Mouse (Mus musculus): Measurements from ENCODE around the gene Ppp3cb. TPM values are rescaled to one million over a fixed set of nuclear protein-coding genes. Genes with fewer than 3 reads are reported as not detected.

Ppp3cb gene
- polyA plus RNA-seq, 1 experiment from 2014 or later = 89.0 TPM

Other genes with a start within 250 kb of the Ppp3cb start
- gene Ecd, start 198.5 kb downstream of the Ppp3cb start, polyA plus RNA-seq (2015; fragmentation: Nextera tagmentation; extraction: Ambion mirVana) = 50.1 and 54.9 TPM in 2 replicates
- 42.3 and 43.3 TPM in 2 replicates for gene Fam149b, start 198.4 kb downstream of the Ppp3cb start, polyA plus RNA-seq (2015; fragmentation: Nextera tagmentation; extraction: Ambion mirVana)
- 186 and 196 TPM in 2 replicates for gene Dnajc9, start 157.7 kb downstream of the Ppp3cb start, polyA plus RNA-seq (2015; fragmentation: Nextera tagmentation; extraction: Ambion mirVana)
- gene Mrps16, start 152.9 kb downstream of the Ppp3cb start, polyA plus RNA-seq (2015; fragmentation: Nextera tagmentation; extraction: Ambion mirVana) = 55.8 and 58.2 TPM in 2 replicates
- 2.1 and 3.0 TPM in 2 replicates for gene Cfap70, start 94.3 kb downstream of the Ppp3cb start, polyA plus RNA-seq (2015; fragmentation: Nextera tagmentation; extraction: Ambion mirVana)
- gene Anxa7, start 66.4 kb downstream of the Ppp3cb start, polyA plus RNA-seq (2015; fragmentation: Nextera tagmentation; extraction: Ambion mirVana) = 14.1 and 15.8 TPM in 2 replicates
- gene Mss51, start 49.7 kb downstream of the Ppp3cb start, polyA plus RNA-seq (2015; fragmentation: Nextera tagmentation; extraction: Ambion mirVana) = 0.62 and 0.84 TPM in 2 replicates
- 9.0 and 10.1 TPM in 2 replicates for gene Usp54, start 94.5 kb upstream of the Ppp3cb start, polyA plus RNA-seq (2015; fragmentation: Nextera tagmentation; extraction: Ambion mirVana)
- not detected in 2 replicates for gene Myoz1, start 110.0 kb upstream of the Ppp3cb start, polyA plus RNA-seq (2015; fragmentation: Nextera tagmentation; extraction: Ambion mirVana)
- 0.11 and 0.17 TPM in 2 replicates for gene Synpo2l, start 121.8 kb upstream of the Ppp3cb start, polyA plus RNA-seq (2015; fragmentation: Nextera tagmentation; extraction: Ambion mirVana)
- gene Sec24c, start 127.7 kb upstream of the Ppp3cb start, polyA plus RNA-seq (2015; fragmentation: Nextera tagmentation; extraction: Ambion mirVana) = 83.9 and 85.5 TPM in 2 replicates
- gene Fut11, start 148.4 kb upstream of the Ppp3cb start, polyA plus RNA-seq (2015; fragmentation: Nextera tagmentation; extraction: Ambion mirVana) = 23.1 and 23.9 TPM in 2 replicates
- 213 TPM in 2 replicates for gene Chchd1, start 156.4 kb upstream of the Ppp3cb start, polyA plus RNA-seq (2015; fragmentation: Nextera tagmentation; extraction: Ambion mirVana)
- gene Zswim8, start 161.0 kb upstream of the Ppp3cb start, polyA plus RNA-seq (2015; fragmentation: Nextera tagmentation; extraction: Ambion mirVana) = 46.1 and 47.1 TPM in 2 replicates
- gene Ndst2, start 188.0 kb upstream of the Ppp3cb start, polyA plus RNA-seq (2015; fragmentation: Nextera tagmentation; extraction: Ambion mirVana) = 15.7 and 16.9 TPM in 2 replicates
- gene Camk2g, start 247.5 kb upstream of the Ppp3cb start, polyA plus RNA-seq (2015; fragmentation: Nextera tagmentation; extraction: Ambion mirVana) = 86.8 and 95.6 TPM in 2 replicates

Data from forebrain, embryonic 15.5 days (tissue).